ENCODE assay signal across 21 mouse cellular contexts in the genomic region with DNA sequence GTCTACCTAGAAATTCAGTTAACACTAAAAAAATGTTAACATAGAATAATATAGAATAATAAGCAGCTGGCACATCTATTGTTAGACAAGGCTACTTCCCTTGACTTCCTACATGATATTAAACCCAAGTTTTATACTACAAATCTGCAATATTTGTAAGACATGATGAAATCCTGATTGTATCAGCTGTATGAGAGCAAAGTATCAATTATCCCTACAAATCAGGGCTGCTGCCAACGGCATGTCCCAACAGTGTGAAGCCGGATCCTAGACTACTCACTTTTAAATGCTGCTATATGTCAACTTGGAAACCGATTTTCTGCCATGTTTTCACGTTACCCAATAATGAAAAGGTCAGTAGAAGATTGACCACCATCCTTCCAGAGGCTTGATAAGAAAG.
DNase-seq lines count a peak whose midpoint lies in the region; ATAC-seq and TF ChIP-seq lines count a peak whose summit lies in the region.
"Had no signal": no experiment of that assay in that cellular context is flagged by ENCODE, and none has a peak within 500 bp of the region (broad histone marks: within the 10 kb centered on the region; RNA-seq: fewer than 3 reads in every experiment).

No protein-coding gene starts in this region.

- ATAC-seq in liver, embryonic 12.5 days = no peak
- ATAC-seq: activated CD4-positive, CD25-positive, alpha-beta regulatory T cell, adult 4 months; CD4-positive, CD25-positive, alpha-beta regulatory T cell, adult 4 months; Patski had no signal

- H3K9ac ChIP-seq in liver, adult 2 months (ENCODE audit: low read depth, low read length) = no peak overlapping the region
- H3K9ac ChIP-seq in liver, embryonic 12.5 days = no peak overlapping the region

- H3K4me1 ChIP-seq in liver, adult 2 months (ENCODE audit: control insufficient read depth, insufficient read depth, low read length) = no peaks in the 10 kb centered on the region
- H3K4me1 ChIP-seq in liver, embryonic 12.5 days = no peaks in the 10 kb centered on the region

- no peaks in the 10 kb centered on the region for H3K27me3 ChIP-seq in liver, adult 2 months (ENCODE audit: control insufficient read depth, insufficient read depth, low read length)
- no peaks in the 10 kb centered on the region for H3K27me3 ChIP-seq in liver, embryonic 12.5 days (replicated peaks)
- H3K27me3 ChIP-seq: CH12.LX, Patski had no signal

- H3K36me3 ChIP-seq in liver, adult 2 months (ENCODE audit: control insufficient read depth, insufficient read depth, low read length) = no peaks in the 10 kb centered on the region
- H3K36me3 ChIP-seq in liver, embryonic 12.5 days = no peaks in the 10 kb centered on the region
- H3K36me3 ChIP-seq: G1E had no signal

- TF ChIP-seq POLR2A in liver, adult 2 months (IDR thresholded peaks at IDR 0.05; ENCODE audit: extremely low read depth, insufficient read depth, low read length) = no peak

- no peak overlapping the region for H3K4me2 ChIP-seq in liver, embryonic 12.5 days

- H3K27ac ChIP-seq in liver, adult 2 months (replicated peaks; ENCODE audit: insufficient read depth, low read depth, low read length) = no peak overlapping the region
- H3K27ac ChIP-seq in liver, embryonic 12.5 days = no peak overlapping the region

- DNase-seq in liver, adult 2 months (ENCODE audit: extremely low read depth, low read depth, low spot score) = peak; percentile 76
- peak; percentile 10 for DNase-seq in fat pad, adult 2 months (ENCODE audit: extremely low read depth, low read depth, low spot score)
- DNase-seq in gonadal fat pad, adult 2 months (ENCODE audit: low read depth) = peak; percentile 9
- DNase-seq in cerebellum, postnatal 25 days = no peak
- DNase-seq in gastrocnemius, postnatal 4 days (ENCODE audit: low spot score in 2 of 2) = no peak
- DNase-seq: adrenal gland, adult 2 months; adrenal gland, adult 8-10 months; adrenal gland, postnatal 10 days; adrenal gland, postnatal 14 days; adrenal gland, postnatal 25 days; adrenal gland, postnatal 36 days; B cell, adult 2 months; cerebellum, adult 11 months; cerebellum, adult 11-12 months; cerebellum, adult 18-20 months had no signal

- WGBS in liver, adult 2 months = 25% methylated on average over 4 of the region's 4 CpGs
- WGBS in liver, embryonic 12.5 days (ENCODE audit: insufficient replicate concordance) = 76% methylated on average over 4 of the region's 4 CpGs

- H3K4me3 ChIP-seq in liver, adult 2 months (ENCODE audit: insufficient read depth, low read depth, low read length) = no peak overlapping the region
- no peak overlapping the region for H3K4me3 ChIP-seq in liver, embryonic 12.5 days

- no peaks in the 10 kb centered on the region for H3K9me3 ChIP-seq in liver, embryonic 12.5 days (replicated peaks)
- H3K9me3 ChIP-seq: G1E had no signal

- no peak for TF ChIP-seq CTCF in liver, adult 2 months (IDR thresholded peaks at IDR 0.05; ENCODE audit: low read depth, low read length)

- H3K79me2 ChIP-seq in liver, adult 2 months (ENCODE audit: control insufficient read depth, insufficient read depth, low read length) = no peaks in the 10 kb centered on the region

Comparison
In these comparisons a context has a peak if more than half of its experiments do, and no peak if none do; other contexts are left out.
1. DNase-seq: peak in liver, adult 2 months (single experiment), fat pad, adult 2 months (single experiment) and gonadal fat pad, adult 2 months (single experiment); none in cerebellum, postnatal 25 days (0 of 2) and gastrocnemius, postnatal 4 days (0 of 2).